Comparison of ENCODE assay signal across 23 mouse cellular contexts in the genomic region with DNA sequence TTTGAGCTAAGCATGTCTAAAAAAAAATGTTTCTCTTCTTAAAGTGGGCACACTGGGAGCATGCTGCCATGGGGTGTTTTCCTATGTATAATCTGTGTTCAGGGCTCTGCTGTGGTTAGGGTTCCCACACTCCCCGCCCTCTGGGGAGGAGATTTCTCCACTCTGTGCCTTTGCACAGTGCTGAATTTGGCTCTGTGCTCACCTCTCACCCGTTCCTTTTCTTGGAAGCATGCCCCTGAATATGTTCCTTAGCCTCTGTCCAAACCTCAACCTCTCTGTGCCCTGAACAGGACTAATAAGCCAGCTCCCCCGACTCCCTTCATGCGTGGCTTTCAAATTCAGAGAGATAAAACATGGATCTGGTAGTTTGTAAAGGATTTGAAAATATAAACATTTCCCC. TPM values are rescaled to one million over a fixed set of nuclear protein-coding genes. Genes with fewer than 3 reads are reported as not detected.
DNase-seq lines count a peak whose midpoint lies in the region; ATAC-seq and TF ChIP-seq lines count a peak whose summit lies in the region.
"Had no signal": no experiment of that assay in that cellular context is flagged by ENCODE, and none has a peak within 500 bp of the region (broad histone marks: within the 10 kb centered on the region; RNA-seq: fewer than 3 reads in every experiment).

No protein-coding gene starts in this region.

- peak; percentile 57 for DNase-seq in adrenal gland, postnatal 14 days
- no peak for DNase-seq in adrenal gland, adult 8-10 months
- DNase-seq in limb, embryonic 14.5 days (ENCODE audit: low spot score), result peak; percentile 15
- no peak for DNase-seq in limb, embryonic 10.5 days (ENCODE audit: low spot score)
- DNase-seq in adipocyte (ENCODE audit: low spot score), result peak; percentile 70
- no peak for DNase-seq in thymus, postnatal 25 days
- DNase-seq: cerebellum, adult 8-10 months; forebrain, postnatal 0 days; kidney, postnatal 36 days; layer of hippocampus, adult 9-11 months; thymus, postnatal 14 days had no signal

- no peaks in the 10 kb centered on the region for H3K36me3 ChIP-seq in limb, embryonic 14.5 days (ENCODE audit: control insufficient read depth, insufficient read depth, low read length)
- H3K36me3 ChIP-seq in limb, embryonic 10.5 days, result no peaks in the 10 kb centered on the region
- no peaks in the 10 kb centered on the region for H3K36me3 ChIP-seq in stomach, embryonic 15.5 days
- H3K36me3 ChIP-seq: embryonic facial prominence, embryonic 13.5 days; forebrain, embryonic 10.5 days; heart, embryonic 12.5 days; hindbrain, embryonic 13.5 days; limb, embryonic 12.5 days; midbrain, embryonic 12.5 days had no signal

- no peak overlapping the region for H3K4me2 ChIP-seq in limb, embryonic 14.5 days (replicated peaks; ENCODE audit: low read depth, low read length, severe bottlenecking)
- H3K4me2 ChIP-seq in stomach, embryonic 15.5 days, result no peak overlapping the region
- H3K4me2 ChIP-seq: embryonic facial prominence, embryonic 13.5 days; heart, embryonic 12.5 days; hindbrain, embryonic 13.5 days; limb, embryonic 12.5 days; midbrain, embryonic 12.5 days had no signal

- H3K4me3 ChIP-seq in limb, embryonic 14.5 days (replicated peaks; ENCODE audit: low read length), result no peak overlapping the region
- H3K4me3 ChIP-seq in limb, embryonic 10.5 days, result no peak overlapping the region
- H3K4me3 ChIP-seq in stomach, embryonic 15.5 days (replicated peaks), result no peak overlapping the region
- H3K4me3 ChIP-seq: embryonic facial prominence, embryonic 13.5 days; forebrain, embryonic 10.5 days; heart, embryonic 12.5 days; hindbrain, embryonic 13.5 days; left cerebral cortex, adult 2 months; limb, embryonic 12.5 days; midbrain, embryonic 12.5 days had no signal

- H3K27ac ChIP-seq in limb, embryonic 14.5 days (replicated peaks; ENCODE audit: low read depth, low read length), result no peak overlapping the region
- no peak overlapping the region for H3K27ac ChIP-seq in limb, embryonic 10.5 days
- 0 out of 2 replicates have a peak overlapping the region, but pooled peaks have one; percentile 2 for H3K27ac ChIP-seq in stomach, embryonic 15.5 days
- H3K27ac ChIP-seq: embryonic facial prominence, embryonic 13.5 days; forebrain, embryonic 10.5 days; hindbrain, embryonic 13.5 days; left cerebral cortex, adult 2 months; limb, embryonic 12.5 days; liver, embryonic 14.5 days; macrophage; midbrain, embryonic 12.5 days had no signal

- H3K9ac ChIP-seq in limb, embryonic 14.5 days (ENCODE audit: low read depth, low read length, severe bottlenecking), result no peak overlapping the region
- H3K9ac ChIP-seq in stomach, embryonic 15.5 days, result no peak overlapping the region
- H3K9ac ChIP-seq: embryonic facial prominence, embryonic 13.5 days; forebrain, postnatal 0 days; heart, embryonic 12.5 days; hindbrain, embryonic 13.5 days; limb, embryonic 12.5 days; liver, embryonic 14.5 days; midbrain, embryonic 12.5 days had no signal

- no peak for ATAC-seq in limb, embryonic 14.5 days (ENCODE audit: low FRiP score, low read depth)
- no peak for ATAC-seq in stomach, embryonic 15.5 days (ENCODE audit: insufficient read depth, low FRiP score, low read depth)
- ATAC-seq: CD4-positive, CD25-positive, alpha-beta regulatory T cell, adult 4 months; forebrain, postnatal 0 days; Patski had no signal

- WGBS in limb, embryonic 14.5 days, result 73% methylated on average over 4 of the region's 4 CpGs
- WGBS in limb, embryonic 10.5 days, result 83% methylated on average over 4 of the region's 4 CpGs
- 41% methylated on average over 4 of the region's 4 CpGs for WGBS in stomach, embryonic 15.5 days

- TF ChIP-seq POLR2A in limb, embryonic 14.5 days (IDR thresholded peaks at IDR 0.05; ENCODE audit: borderline replicate concordance, extremely low read depth, insufficient read depth, insufficient read length), result no peak

- H3K27me3 ChIP-seq in limb, embryonic 14.5 days (ENCODE audit: control insufficient read depth, insufficient read depth, low read length), result no peaks in the 10 kb centered on the region
- no peaks in the 10 kb centered on the region for H3K27me3 ChIP-seq in limb, embryonic 10.5 days (ENCODE audit: low read depth, poor library complexity, severe bottlenecking)
- no peaks in the 10 kb centered on the region for H3K27me3 ChIP-seq in stomach, embryonic 15.5 days (replicated peaks)
- H3K27me3 ChIP-seq: embryonic facial prominence, embryonic 13.5 days; hindbrain, embryonic 13.5 days; limb, embryonic 12.5 days; midbrain, embryonic 12.5 days had no signal

- no peaks in the 10 kb centered on the region for H3K9me3 ChIP-seq in limb, embryonic 14.5 days (ENCODE audit: control insufficient read depth, low read length)
- H3K9me3 ChIP-seq in limb, embryonic 10.5 days (replicated peaks), result no peaks in the 10 kb centered on the region
- H3K9me3 ChIP-seq in stomach, embryonic 15.5 days, result no peaks in the 10 kb centered on the region
- H3K9me3 ChIP-seq: embryonic facial prominence, embryonic 13.5 days; forebrain, embryonic 10.5 days; heart, embryonic 12.5 days; hindbrain, embryonic 13.5 days; limb, embryonic 12.5 days; midbrain, embryonic 12.5 days had no signal

- no peaks in the 10 kb centered on the region for H3K4me1 ChIP-seq in limb, embryonic 14.5 days (ENCODE audit: control insufficient read depth, insufficient read depth, low read length)
- no peaks in the 10 kb centered on the region for H3K4me1 ChIP-seq in limb, embryonic 10.5 days
- no peaks in the 10 kb centered on the region for H3K4me1 ChIP-seq in stomach, embryonic 15.5 days
- H3K4me1 ChIP-seq: forebrain, embryonic 10.5 days; heart, embryonic 12.5 days; limb, embryonic 12.5 days; midbrain, embryonic 12.5 days had no signal

RNA-seq across cellular contexts. Expression of a gene that starts 39.1 kb away (rescaled TPM):
- total RNA-seq in adrenal gland, postnatal 14 days (2021), result 17.6 and 24.0 TPM in 2 replicates
- 10 to 100 TPM in 3 of 4 experiments, 1 to 10 TPM in 1; 9.1 to 12.9 (median 11.4) TPM for total RNA-seq in adrenal gland, adult 8-10 months (2022)
- 14.2 and 15.0 TPM in 2 replicates for polyA plus RNA-seq in limb, embryonic 14.5 days (2012; rRNA removed)
- polyA plus RNA-seq in limb, embryonic 14.5 days (2014; fragmentation: Nextera tagmentation; extraction: Ambion mirVana), result 14.6 and 15.9 TPM in 2 replicates
- 6.3 and 7.2 TPM in 2 replicates for polyA plus RNA-seq in limb, embryonic 10.5 days (2016; fragmentation: Nextera tagmentation; extraction: Ambion mirVana)
- 11.4 and 12.6 TPM in 2 replicates for polyA plus RNA-seq in stomach, embryonic 15.5 days (2015; fragmentation: Nextera tagmentation; extraction: Ambion mirVana)

Comparison
In these comparisons a context has a peak if more than half of its experiments do, and no peak if none do; other contexts are left out.
1. DNase-seq: peak in adrenal gland, postnatal 14 days (single experiment), limb, embryonic 14.5 days (single experiment) and adipocyte (single experiment); none in adrenal gland, adult 8-10 months (single experiment), limb, embryonic 10.5 days (single experiment) and thymus, postnatal 25 days (single experiment).